Mouse (Mus musculus): ENCODE results near the gene Kcnh6.

Kcnh6 gene

GRCm38 (mm10) chr11:106007821-106008220 is at the start of gene Kcnh6:
Gene Kcnh6, plus strand, starts transcription at chr11:106008124.
- no peak for DNase-seq

GRCm38 (mm10) chr11:105958566-105958965 is 49.4 kb upstream of the Kcnh6 start:
- no peak for DNase-seq

DNA sequence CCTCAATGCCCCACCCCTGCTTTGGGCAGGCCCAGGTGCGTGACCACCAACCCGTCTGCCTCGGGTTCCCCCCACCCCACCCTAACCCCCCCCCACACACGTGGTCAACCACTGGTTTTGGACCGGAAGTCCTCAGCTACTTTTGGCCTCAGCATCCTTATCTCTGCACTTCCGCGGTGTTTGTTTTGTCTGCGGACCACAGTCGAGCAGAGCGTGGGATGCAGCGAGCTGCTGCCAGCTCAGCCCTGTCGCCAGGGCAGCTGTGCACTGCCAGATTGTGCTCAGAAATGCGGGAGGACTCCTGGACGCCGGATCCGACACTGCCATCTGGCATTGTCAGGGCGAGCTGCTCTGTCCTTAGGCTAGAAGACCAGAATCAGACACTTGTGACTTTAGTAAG is 48.6 kb upstream of the Kcnh6 start:
- peak in 1 of 2 experiments; percentile 32 for DNase-seq

DNA sequence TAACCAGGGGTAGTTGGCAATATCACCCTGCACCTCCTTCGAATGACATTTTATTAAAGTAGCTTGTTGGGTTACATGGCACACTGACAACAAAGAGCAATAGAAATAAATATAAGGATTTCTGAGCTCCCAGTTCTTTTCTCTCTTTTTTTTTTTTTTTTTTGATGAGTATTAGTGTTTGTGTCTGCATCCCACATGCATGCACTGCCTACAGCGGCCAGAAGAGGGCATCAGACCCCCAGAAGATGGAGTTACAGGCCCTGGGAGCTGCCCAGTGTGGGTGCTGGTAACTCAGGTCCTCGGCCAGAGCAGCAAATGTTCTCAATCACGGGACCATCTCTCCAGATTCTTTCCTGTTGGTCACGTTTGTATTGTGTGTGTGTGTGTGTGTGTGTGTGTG is 43.2 kb upstream of the Kcnh6 start:
- DNase-seq, result no peak

- no peak for DNase-seq
These were observed 41.6 kb upstream of the Kcnh6 start for GRCm38 (mm10) chr11:105966288-105966687.

- DNase-seq, result peak; percentile 13 to 37
These were observed 40.0 kb upstream of the Kcnh6 start, which contains the start of gene Ace for GRCm38 (mm10) chr11:105967741-105968574. Gene Ace, plus strand, starts transcription at chr11:105967945.

DNA sequence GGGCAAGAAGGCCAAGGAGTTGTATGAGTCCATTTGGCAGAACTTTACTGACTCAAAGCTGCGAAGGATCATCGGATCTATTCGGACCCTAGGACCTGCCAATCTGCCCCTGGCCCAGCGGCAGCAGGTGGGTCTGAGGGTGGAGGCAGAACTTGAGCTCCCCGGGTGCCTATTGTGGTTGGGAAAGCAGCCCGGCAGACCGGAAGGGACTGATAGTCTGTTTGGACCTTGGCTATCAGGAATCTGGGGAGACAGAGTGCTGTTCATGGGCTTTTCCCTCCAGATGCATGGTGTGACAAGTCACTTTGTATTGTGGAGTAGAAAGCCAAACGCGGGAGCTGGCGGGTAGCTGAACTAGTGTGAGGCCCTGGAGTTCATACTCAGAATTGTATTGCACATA is 39.0 kb upstream of the Kcnh6 start:
- DNase-seq, result no peak

- no peak for DNase-seq
These were observed 38.4 kb upstream of the Kcnh6 start for GRCm38 (mm10) chr11:105969516-105969915.

DNA sequence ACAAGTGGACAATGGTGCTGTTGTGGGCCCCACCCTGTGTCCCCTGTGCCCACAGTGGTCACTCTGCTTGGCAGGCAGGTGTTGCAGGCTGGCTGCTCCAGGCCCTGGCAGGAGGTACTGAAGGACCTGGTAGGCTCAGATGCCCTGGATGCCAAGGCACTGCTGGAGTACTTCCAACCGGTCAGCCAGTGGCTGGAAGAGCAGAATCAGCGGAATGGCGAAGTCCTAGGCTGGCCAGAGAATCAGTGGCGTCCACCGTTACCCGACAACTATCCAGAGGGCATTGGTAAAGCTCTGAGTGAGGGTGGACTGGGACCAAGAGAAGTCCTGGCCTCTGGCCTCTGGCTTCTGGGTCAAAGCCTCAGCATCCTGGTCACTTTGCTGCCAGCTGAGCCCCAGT is 33.3 kb upstream of the Kcnh6 start:
- DNase-seq, result peak; percentile 51 to 55

DNA sequence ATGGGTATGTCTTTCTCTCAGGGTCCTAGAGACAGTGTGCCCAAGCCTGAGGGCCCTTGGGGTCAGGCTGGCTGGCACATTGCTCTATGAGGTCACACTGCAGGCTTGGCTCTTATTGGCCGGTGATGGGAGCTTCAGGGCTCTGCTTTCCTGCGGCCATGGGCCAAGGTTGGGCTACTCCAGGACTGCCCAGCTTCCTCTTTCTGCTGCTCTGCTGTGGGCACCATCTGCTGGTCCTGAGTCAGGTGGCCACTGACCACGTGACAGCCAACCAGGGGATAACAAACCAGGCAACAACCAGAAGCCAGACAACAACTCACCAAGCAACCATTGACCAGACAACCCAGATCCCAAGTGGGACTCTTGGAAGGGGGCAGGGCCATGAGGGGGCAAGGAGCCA is 32.9 kb upstream of the Kcnh6 start:
- DNase-seq, result peak; percentile 50 to 67

DNA sequence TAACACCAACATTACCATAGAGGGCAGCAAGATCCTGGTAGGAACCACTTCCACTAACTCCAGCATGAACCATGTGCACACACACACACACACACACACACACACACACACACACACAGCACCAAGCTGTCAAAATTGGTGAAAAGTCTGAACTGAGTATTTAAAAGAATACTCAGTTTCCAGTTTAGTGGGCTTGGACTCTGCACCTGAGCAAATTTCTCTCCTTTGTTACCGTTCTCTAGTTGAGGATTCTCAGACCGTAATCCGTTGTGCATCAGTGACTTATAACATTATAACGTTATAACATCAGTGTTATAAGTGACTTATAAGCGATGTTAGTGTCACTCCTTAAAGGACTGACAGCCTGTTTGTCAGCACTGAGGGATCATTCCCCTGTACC is 32.3 kb upstream of the Kcnh6 start:
- no peak for DNase-seq

GRCm38 (mm10) chr11:105978232-105978631 is 29.7 kb upstream of the Kcnh6 start:
- DNase-seq, result peak; percentile 46 to 51

GRCm38 (mm10) chr11:105978634-105979033 is 29.3 kb upstream of the Kcnh6 start:
- no peak for DNase-seq

GRCm38 (mm10) chr11:105984452-105984851 is 23.5 kb upstream of the Kcnh6 start:
- no peak for DNase-seq

- DNase-seq, result no peak
These were observed 20.5 kb upstream of the Kcnh6 start for GRCm38 (mm10) chr11:105987446-105987845.

DNA sequence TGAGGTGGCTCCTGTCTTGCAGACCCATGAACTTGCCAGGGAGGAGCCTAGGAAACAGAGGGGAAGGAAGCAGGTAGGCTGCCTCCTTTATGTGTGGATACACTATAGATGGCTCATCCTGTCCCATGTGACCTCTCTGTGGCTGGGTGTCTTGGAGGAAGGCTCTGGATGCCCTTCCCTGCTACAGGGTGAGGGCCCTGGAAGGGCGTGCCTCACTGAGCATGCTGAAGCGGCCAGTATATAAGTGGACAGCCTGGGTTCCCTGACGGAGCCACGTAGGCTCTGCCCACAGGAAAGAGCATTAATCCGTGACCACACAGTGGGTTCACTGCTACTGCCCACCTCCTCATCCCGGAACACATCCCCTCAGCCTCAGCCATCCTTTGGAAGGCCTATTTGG is 18.5 kb upstream of the Kcnh6 start:
- no peak for DNase-seq

- no peak for DNase-seq
These were observed 17.7 kb upstream of the Kcnh6 start for GRCm38 (mm10) chr11:105990231-105990630.

GRCm38 (mm10) chr11:105994375-105994774 is 13.5 kb upstream of the Kcnh6 start, which contains the start of gene Ace3:
Gene Ace3, plus strand, starts transcription at chr11:105994675.
- no peak for DNase-seq

GRCm38 (mm10) chr11:106000062-106000461 is 7.9 kb upstream of the Kcnh6 start:
- no peak for DNase-seq

DNA sequence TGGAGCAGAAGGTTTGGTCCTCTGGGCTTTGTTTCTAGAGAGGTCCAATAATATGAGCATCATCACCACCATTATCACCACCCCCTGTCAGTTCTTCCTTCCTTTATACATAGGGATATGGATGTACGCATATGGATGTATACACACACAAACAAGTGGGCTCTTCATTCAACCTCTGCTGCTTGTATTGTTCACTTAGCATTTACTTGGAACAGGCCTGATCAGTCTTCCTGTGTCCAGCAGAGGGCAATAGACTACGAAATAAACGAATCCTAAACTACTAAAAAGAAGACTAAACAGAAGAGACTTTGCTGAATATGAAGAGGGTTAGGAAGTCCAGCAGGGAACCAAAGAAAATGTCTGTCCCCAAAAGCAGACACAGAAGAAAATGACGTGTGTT is 6.2 kb upstream of the Kcnh6 start:
- peak in 1 of 2 experiments; percentile 32 for DNase-seq

DNA sequence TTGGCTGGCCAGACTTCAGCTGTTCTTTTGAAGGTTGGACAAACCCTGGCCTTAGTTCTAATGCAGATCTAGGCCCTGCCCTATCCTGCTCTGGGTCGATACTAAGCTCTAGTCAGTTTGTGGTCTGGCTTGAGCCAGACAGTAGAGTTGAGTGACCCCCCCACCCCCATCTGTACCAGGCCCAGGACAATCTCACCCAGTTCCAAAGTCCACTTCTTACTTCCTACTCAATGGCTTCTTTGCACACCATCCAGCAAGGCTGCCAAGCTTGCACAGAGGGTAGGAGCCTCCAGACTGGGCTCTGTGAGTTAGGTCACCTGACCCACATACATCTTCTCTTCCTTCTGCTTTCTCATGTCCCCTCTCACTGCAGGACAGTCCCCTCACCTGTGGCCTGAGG is 3.3 kb upstream of the Kcnh6 start:
- no peak for DNase-seq

- DNase-seq, result no peak
These were observed 2.0 kb upstream of the Kcnh6 start for GRCm38 (mm10) chr11:106005970-106006369.

GRCm38 (mm10) chr11:106012711-106013110 is 4.8 kb downstream of the Kcnh6 start:
- DNase-seq, result no peak

GRCm38 (mm10) chr11:106013556-106014225 is 5.8 kb downstream of the Kcnh6 start:
- peak; percentile 55 to 65 for DNase-seq
